Mouse (Mus musculus) spleen, adult 2 months (tissue): Measurements from ENCODE around the gene Tor1a.

Experiments
- CTCF ChIP-seq: fragments of 200-500 bp; IDR thresholded peaks from 2 replicates; pipeline ENCODE4 v1.5.1; 2011; ENCODE audit warnings: mild to moderate bottlenecking, inconsistent platforms; ENCODE audit not compliant: insufficient read depth, insufficient read length, insufficient replicate concordance; ENCODE audit errors: extremely low read depth
- POLR2A ChIP-seq: fragments of 200-500 bp; IDR thresholded peaks from 2 replicates; pipeline ENCODE4 v1.6.1; 2011; ENCODE audit warnings: low read depth, low read length, inconsistent platforms

GRCm38 (mm10) chr2:30914836-30915235 is 52.9 kb downstream of the Tor1a start:
- TF ChIP-seq POLR2A (no peak), CTCF (no peak)
